Mouse (Mus musculus): Measurements from ENCODE around the gene Fmnl2. TPM values are rescaled to one million over a fixed set of nuclear protein-coding genes. Genes with fewer than 3 reads are reported as not detected.

Fmnl2 gene
- polyA plus RNA-seq, 1 experiment from 2014 or later, result 17.1 TPM

GRCm38 (mm10) chr2:52948406-52948805, 90.7 kb downstream of the Fmnl2 start:
- H3K4me2 ChIP-seq, result no peak overlapping the region
- peaks cover 36% of the 10 kb centered on the region for H3K4me1 ChIP-seq
- 89% methylated on average over 3 of the region's 3 CpGs for WGBS
- no peak overlapping the region for H3K27ac ChIP-seq
- no peaks in the 10 kb centered on the region for H3K27me3 ChIP-seq
- no peaks in the 10 kb centered on the region for H3K36me3 ChIP-seq (ENCODE audit: poor library complexity, severe bottlenecking)
- ATAC-seq, result no peak
- no peak overlapping the region for H3K4me3 ChIP-seq
- no peak overlapping the region for H3K9ac ChIP-seq
- no peaks in the 10 kb centered on the region for H3K9me3 ChIP-seq (replicated peaks)

- Histone ChIP-seq H3K4me2 (no peak overlapping the region), H3K4me3 (no peak overlapping the region), H3K27me3 (no peaks in the 10 kb centered on the region), H3K36me3 (ENCODE audit: poor library complexity, severe bottlenecking) (no peaks in the 10 kb centered on the region), H3K4me1 (peaks cover 27% of the 10 kb centered on the region), H3K27ac (no peak overlapping the region), H3K9ac (no peak overlapping the region), H3K9me3 (replicated peaks) (peaks cover 4% of the 10 kb centered on the region; the same call in 1 of the 2 replicates)
- no peak for ATAC-seq
- WGBS, result 96% methylated on average over 4 of the region's 4 CpGs
These were observed 91.9 kb downstream of the Fmnl2 start for GRCm38 (mm10) chr2:52949556-52949955.

- no peak overlapping the region for H3K4me2 ChIP-seq
- H3K27ac ChIP-seq, result no peak overlapping the region
- H3K4me3 ChIP-seq, result no peak overlapping the region
- no peaks in the 10 kb centered on the region for H3K36me3 ChIP-seq (ENCODE audit: poor library complexity, severe bottlenecking)
- H3K27me3 ChIP-seq, result no peaks in the 10 kb centered on the region
- peaks cover 4% of the 10 kb centered on the region; the same call in 1 of the 2 replicates for H3K9me3 ChIP-seq (replicated peaks)
- ATAC-seq, result no peak
- H3K4me1 ChIP-seq, result peaks cover 29% of the 10 kb centered on the region
- no peak overlapping the region for H3K9ac ChIP-seq
- 93% methylated on average over 4 of the region's 4 CpGs for WGBS
These were observed 92.6 kb downstream of the Fmnl2 start for GRCm38 (mm10) chr2:52950226-52950625.

GRCm38 (mm10) chr2:52952202-52952730, 94.6 kb downstream of the Fmnl2 start:
- Histone ChIP-seq H3K36me3 (ENCODE audit: poor library complexity, severe bottlenecking) (no peaks in the 10 kb centered on the region), H3K9ac (no peak overlapping the region), H3K4me1 (0 out of 2 replicates have a peak, but pooled peaks cover 9% of the 10 kb centered on the region), H3K27ac (no peak overlapping the region), H3K4me2 (no peak overlapping the region), H3K4me3 (no peak overlapping the region), H3K27me3 (no peaks in the 10 kb centered on the region), H3K9me3 (replicated peaks) (peaks cover 4% of the 10 kb centered on the region; the same call in 1 of the 2 replicates)
- no peak for ATAC-seq
- WGBS, result 88% methylated on average over 6 of the region's 6 CpGs

- Histone ChIP-seq H3K4me2 (no peak overlapping the region), H3K4me3 (no peak overlapping the region), H3K27me3 (no peaks in the 10 kb centered on the region), H3K9ac (no peak overlapping the region), H3K27ac (no peak overlapping the region), H3K9me3 (replicated peaks) (peaks cover 4% of the 10 kb centered on the region; the same call in 1 of the 2 replicates), H3K4me1 (peaks cover 36% of the 10 kb centered on the region), H3K36me3 (ENCODE audit: poor library complexity, severe bottlenecking) (no peaks in the 10 kb centered on the region)
- ATAC-seq, result no peak
- WGBS, result 71% methylated on average over 8 of the region's 8 CpGs
These were observed 97.4 kb downstream of the Fmnl2 start for GRCm38 (mm10) chr2:52955090-52955489.

- Histone ChIP-seq H3K4me1 (peaks cover 36% of the 10 kb centered on the region), H3K27ac (no peak overlapping the region), H3K36me3 (ENCODE audit: poor library complexity, severe bottlenecking) (no peaks in the 10 kb centered on the region), H3K9ac (no peak overlapping the region), H3K4me2 (no peak overlapping the region), H3K27me3 (no peaks in the 10 kb centered on the region), H3K4me3 (no peak overlapping the region), H3K9me3 (replicated peaks) (peaks cover 4% of the 10 kb centered on the region; the same call in 1 of the 2 replicates)
- whole genome bisulfite sequencing, result 92% methylated on average over 10 of the region's 10 CpGs
- ATAC-seq, result no peak
These were observed 98.2 kb downstream of the Fmnl2 start for GRCm38 (mm10) chr2:52955831-52956230.

- Histone ChIP-seq H3K4me3 (no peak overlapping the region), H3K9me3 (replicated peaks) (peaks cover 4% of the 10 kb centered on the region; the same call in 1 of the 2 replicates), H3K4me1 (peaks cover 36% of the 10 kb centered on the region), H3K36me3 (ENCODE audit: poor library complexity, severe bottlenecking) (no peaks in the 10 kb centered on the region), H3K27me3 (no peaks in the 10 kb centered on the region), H3K9ac (peak overlapping the region; percentile 56; the same call in 1 of the 2 replicates), H3K27ac (peak overlapping the region; percentile 72), H3K4me2 (peak overlapping the region; percentile 45)
- WGBS, result 23% methylated on average over 8 of the region's 8 CpGs
- peak; percentile 50 for ATAC-seq
These were observed 100.3 kb downstream of the Fmnl2 start for GRCm38 (mm10) chr2:52957771-52958534.

- Histone ChIP-seq H3K27ac (peak overlapping the region; percentile 72), H3K4me2 (peak overlapping the region; percentile 45), H3K4me3 (peak overlapping the region; percentile 8; the same call in 1 of the 2 replicates), H3K4me1 (peaks cover 42% of the 10 kb centered on the region), H3K9me3 (replicated peaks) (peaks cover 4% of the 10 kb centered on the region; the same call in 1 of the 2 replicates), H3K27me3 (no peaks in the 10 kb centered on the region), H3K36me3 (ENCODE audit: poor library complexity, severe bottlenecking) (no peaks in the 10 kb centered on the region), H3K9ac (peak overlapping the region; percentile 56; the same call in 1 of the 2 replicates)
- 1% methylated on average over 15 of the region's 15 CpGs for WGBS
- ATAC-seq, result peak; percentile 84
These were observed 101.1 kb downstream of the Fmnl2 start for GRCm38 (mm10) chr2:52958535-52959290.

GRCm38 (mm10) chr2:52959291-52959621, 101.6 kb downstream of the Fmnl2 start:
- Histone ChIP-seq H3K9ac (peak overlapping the region; percentile 56; the same call in 1 of the 2 replicates), H3K9me3 (replicated peaks) (peaks cover 4% of the 10 kb centered on the region; the same call in 1 of the 2 replicates), H3K4me3 (peak overlapping the region; percentile 8; the same call in 1 of the 2 replicates), H3K36me3 (ENCODE audit: poor library complexity, severe bottlenecking) (no peaks in the 10 kb centered on the region), H3K27me3 (no peaks in the 10 kb centered on the region), H3K27ac (peak overlapping the region; percentile 72), H3K4me1 (peaks cover 47% of the 10 kb centered on the region), H3K4me2 (peak overlapping the region; percentile 45)
- ATAC-seq, result no peak; the same call in 1 of the 2 replicates

- H3K27ac ChIP-seq, result no peak overlapping the region
- H3K36me3 ChIP-seq (ENCODE audit: poor library complexity, severe bottlenecking), result no peaks in the 10 kb centered on the region
- H3K4me1 ChIP-seq, result peaks cover 54% of the 10 kb centered on the region
- no peak overlapping the region for H3K9ac ChIP-seq
- H3K9me3 ChIP-seq (replicated peaks), result no peaks in the 10 kb centered on the region
- H3K27me3 ChIP-seq, result no peaks in the 10 kb centered on the region
- 50% methylated on average over 3 of the region's 3 CpGs for WGBS
- H3K4me2 ChIP-seq, result no peak overlapping the region
- no peak for ATAC-seq
- no peak overlapping the region for H3K4me3 ChIP-seq
These were observed 102.3 kb downstream of the Fmnl2 start for GRCm38 (mm10) chr2:52959982-52960381.

- Histone ChIP-seq H3K4me2 (no peak overlapping the region), H3K4me3 (no peak overlapping the region), H3K4me1 (peaks cover 53% of the 10 kb centered on the region), H3K27ac (no peak overlapping the region), H3K27me3 (no peaks in the 10 kb centered on the region), H3K9ac (no peak overlapping the region), H3K36me3 (ENCODE audit: poor library complexity, severe bottlenecking) (no peaks in the 10 kb centered on the region), H3K9me3 (replicated peaks) (no peaks in the 10 kb centered on the region)
- ATAC-seq, result no peak
- WGBS, result 65% methylated on average over 2 of the region's 2 CpGs
These were observed 103.0 kb downstream of the Fmnl2 start for GRCm38 (mm10) chr2:52960697-52961096.

- no peak for ATAC-seq
- no peak overlapping the region for H3K4me2 ChIP-seq
- no peak overlapping the region for H3K9ac ChIP-seq
- no peak overlapping the region for H3K4me3 ChIP-seq
- H3K9me3 ChIP-seq (replicated peaks), result no peaks in the 10 kb centered on the region
- H3K27ac ChIP-seq, result no peak overlapping the region
- H3K36me3 ChIP-seq (ENCODE audit: poor library complexity, severe bottlenecking), result no peaks in the 10 kb centered on the region
- H3K4me1 ChIP-seq, result peaks cover 56% of the 10 kb centered on the region
- 75% methylated on average over 1 of the region's 1 CpGs for WGBS
- H3K27me3 ChIP-seq, result no peaks in the 10 kb centered on the region
These were observed 105.8 kb downstream of the Fmnl2 start for GRCm38 (mm10) chr2:52963439-52963838.

Data from forebrain, embryonic 13.5 days (tissue).